Mouse (Mus musculus): ENCODE results near the gene Crhr1. TPM values are rescaled to one million over a fixed set of nuclear protein-coding genes. Genes with fewer than 3 reads are reported as not detected.

Crhr1 gene
- total and polyA plus RNA-seq, 3 experiments = not detected

DNA sequence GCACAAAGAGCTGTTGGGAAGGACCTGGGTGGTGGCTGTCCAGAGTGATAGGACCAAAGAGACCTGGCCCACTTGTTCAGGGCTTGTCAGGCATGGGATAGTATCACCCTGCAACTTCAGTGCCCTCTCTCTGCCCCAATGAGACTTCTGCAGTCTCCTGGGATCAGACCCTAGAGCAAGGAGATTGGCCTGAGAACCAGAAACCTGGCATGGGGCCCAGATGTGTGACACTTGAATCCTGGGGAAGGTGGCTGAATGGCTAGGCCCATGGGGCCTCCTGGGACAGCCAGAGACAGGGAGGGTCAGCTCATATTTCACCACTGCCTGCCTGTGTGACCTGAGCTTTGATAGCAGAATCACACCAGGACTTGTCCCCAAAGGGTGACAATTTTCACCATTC, 41.9 kb upstream of the Crhr1 start:
- Histone ChIP-seq H3K27ac (ENCODE audit: insufficient read depth, low read depth) (no peak overlapping the region), H3K79me2 (replicated peaks; ENCODE audit: control insufficient read depth, extremely low read depth, insufficient read depth, poor library complexity, severe bottlenecking) (no peaks in the 10 kb centered on the region), H3K9ac (ENCODE audit: insufficient read depth, low read depth) (no peak overlapping the region), H3K4me1 (ENCODE audit: control insufficient read depth in 1 of 2, insufficient read depth in 2 of 2) (peaks cover 0 to 20% of the 10 kb centered on the region in 2 experiments; a peak in 3 of 4 replicates), H3K9me3 (replicated peaks; ENCODE audit: low read length) (no peaks in the 10 kb centered on the region), H3K27me3 (replicated peaks) (no peaks in the 10 kb centered on the region), H3K4me2 (ENCODE audit: insufficient read depth, low read depth, poor library complexity, severe bottlenecking) (no peak overlapping the region), H3K4me3 (replicated peaks in 1 of 3; ENCODE audit: low read depth in 2 of 3, low read length in 2 of 3, poor library complexity in 1 of 3) (no peak overlapping the region), H3K36me3 (replicated peaks in 1 of 2; ENCODE audit: control insufficient read depth in 1 of 2, insufficient read depth in 1 of 2, low read length in 1 of 2) (no peaks in the 10 kb centered on the region)
- in situ Hi-C loops (cut with MboI; ENCODE audit: low pct_ligation_motif_present, low pct_unique_long_range_greater_than_20kb, low sequenced_read_pairs) = no loop called here
- DNase-seq (ENCODE audit: extremely low read depth) = no peak
- TF ChIP-seq MAX (IDR thresholded peaks at IDR 0.05; ENCODE audit: low read length) = no peak
- no peak for TF ChIP-seq MAZ (IDR thresholded peaks at IDR 0.05; ENCODE audit: low read depth, low read length)
- dilution Hi-C loops (cut with MboI; ENCODE audit: extremely low pct_ligation_motif_present, extremely low pct_unique_long_range_greater_than_20kb, low sequenced_read_pairs) = no loop called here

DNA sequence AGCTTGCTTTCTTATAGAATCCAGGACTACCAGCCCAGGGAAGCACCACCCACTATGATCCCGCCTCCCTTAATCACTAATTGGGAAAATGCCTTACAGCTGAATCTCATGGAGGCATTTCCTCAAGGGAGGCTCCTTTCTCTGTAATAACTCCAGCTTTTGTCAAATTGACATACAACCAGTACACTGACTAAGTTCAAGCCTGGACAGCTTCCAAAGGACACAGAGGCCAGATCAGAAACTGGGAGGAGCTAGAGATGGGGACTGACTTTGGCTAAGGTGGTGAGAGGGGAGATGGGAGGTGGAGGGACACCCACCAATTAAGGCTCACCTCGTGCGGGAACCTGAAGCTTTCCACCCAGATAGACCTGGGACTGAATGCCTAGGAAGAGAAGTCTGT, 37.5 kb upstream of the Crhr1 start:
- Histone ChIP-seq H3K36me3 (replicated peaks in 1 of 2; ENCODE audit: control insufficient read depth in 1 of 2, insufficient read depth in 1 of 2, low read length in 1 of 2) (no peaks in the 10 kb centered on the region), H3K9me3 (replicated peaks; ENCODE audit: low read length) (no peaks in the 10 kb centered on the region), H3K79me2 (replicated peaks; ENCODE audit: control insufficient read depth, extremely low read depth, insufficient read depth, poor library complexity, severe bottlenecking) (no peaks in the 10 kb centered on the region), H3K4me2 (ENCODE audit: insufficient read depth, low read depth, poor library complexity, severe bottlenecking) (no peak overlapping the region), H3K9ac (ENCODE audit: insufficient read depth, low read depth) (no peak overlapping the region), H3K27ac (ENCODE audit: insufficient read depth, low read depth) (no peak overlapping the region), H3K27me3 (replicated peaks) (no peaks in the 10 kb centered on the region), H3K4me1 (ENCODE audit: control insufficient read depth in 1 of 2, insufficient read depth in 2 of 2) (peaks cover 0 to 10% of the 10 kb centered on the region in 2 experiments; a peak in 2 of 4 replicates), H3K4me3 (replicated peaks in 1 of 3; ENCODE audit: low read depth in 2 of 3, low read length in 2 of 3, poor library complexity in 1 of 3) (no peak overlapping the region)
- no peak for DNase-seq (ENCODE audit: extremely low read depth)
- in situ Hi-C loops (cut with MboI; ENCODE audit: low pct_ligation_motif_present, low pct_unique_long_range_greater_than_20kb, low sequenced_read_pairs) = no loop called here
- TF ChIP-seq SMC3 (IDR thresholded peaks at IDR 0.05; ENCODE audit: low read depth, low read length) = no peak
- no peak for TF ChIP-seq CHD1 (IDR thresholded peaks at IDR 0.05; ENCODE audit: low read depth, low read length)
- TF ChIP-seq NRF1 (IDR thresholded peaks at IDR 0.05; ENCODE audit: low read depth, low read length) = no peak
- TF ChIP-seq MAFK (IDR thresholded peaks at IDR 0.05; ENCODE audit: insufficient replicate concordance, low read length) = no peak
- TF ChIP-seq MEF2A (IDR thresholded peaks at IDR 0.05; ENCODE audit: borderline replicate concordance, low read depth, low read length) = no peak
- no peak for TF ChIP-seq GABPA (IDR thresholded peaks at IDR 0.05; ENCODE audit: insufficient replicate concordance, low read depth, low read length)
- no peak for TF ChIP-seq IRF4 (IDR thresholded peaks at IDR 0.05; ENCODE audit: low read depth, low read length)
- TF ChIP-seq MXI1 (IDR thresholded peaks at IDR 0.05; ENCODE audit: low read depth, low read length) = no peak
- TF ChIP-seq USF2 (conservative IDR thresholded peaks at IDR 0.05; ENCODE audit: low read depth, low read length) = no peak
- TF ChIP-seq HCFC1 (IDR thresholded peaks at IDR 0.05; ENCODE audit: low read depth, low read length) = no peak
- no peak for TF ChIP-seq CHD2 (IDR thresholded peaks at IDR 0.05; ENCODE audit: low read length)
- no peak for TF ChIP-seq POLR2AphosphoS2 (IDR thresholded peaks at IDR 0.05; ENCODE audit: low read depth, low read length)
- no peak for TF ChIP-seq MAZ (IDR thresholded peaks at IDR 0.05; ENCODE audit: low read depth, low read length)
- dilution Hi-C loops (cut with MboI; ENCODE audit: extremely low pct_ligation_motif_present, extremely low pct_unique_long_range_greater_than_20kb, low sequenced_read_pairs) = no loop called here

DNA sequence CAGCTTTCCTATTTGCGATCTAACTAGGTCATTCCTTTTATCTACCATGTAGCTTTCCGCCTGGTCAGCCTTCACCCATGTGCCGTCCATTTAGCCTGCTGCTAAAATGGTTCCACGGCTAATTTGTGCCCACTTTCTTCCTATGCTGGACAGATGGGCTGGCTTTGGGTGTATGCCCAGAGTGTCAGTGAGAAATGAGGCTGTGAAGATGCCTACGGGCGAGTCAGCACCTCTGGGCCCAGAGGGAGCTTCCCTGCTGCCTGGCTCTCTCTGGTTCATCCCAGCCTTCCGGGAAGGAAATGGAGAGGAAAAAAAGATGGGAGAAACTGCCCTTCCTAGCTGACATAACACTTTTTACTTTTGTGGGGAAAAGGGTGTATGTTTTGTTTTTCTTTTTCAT, 36.1 kb upstream of the Crhr1 start:
- H3K27me3 ChIP-seq (replicated peaks) = no peaks in the 10 kb centered on the region
- H3K9ac ChIP-seq (ENCODE audit: insufficient read depth, low read depth) = no peak overlapping the region
- no peaks in the 10 kb centered on the region for H3K79me2 ChIP-seq (replicated peaks; ENCODE audit: control insufficient read depth, extremely low read depth, insufficient read depth, poor library complexity, severe bottlenecking)
- H3K9me3 ChIP-seq (replicated peaks; ENCODE audit: low read length) = no peaks in the 10 kb centered on the region
- no peak overlapping the region for H3K4me2 ChIP-seq (ENCODE audit: insufficient read depth, low read depth, poor library complexity, severe bottlenecking)
- peaks cover 4 to 18% of the 10 kb centered on the region in 2 experiments; a peak in 3 of 4 replicates for H3K4me1 ChIP-seq (ENCODE audit: control insufficient read depth in 1 of 2, insufficient read depth in 2 of 2)
- no peak for DNase-seq (ENCODE audit: extremely low read depth)
- no peak overlapping the region for H3K27ac ChIP-seq (ENCODE audit: insufficient read depth, low read depth)
- in situ Hi-C loops (cut with MboI; ENCODE audit: low pct_ligation_motif_present, low pct_unique_long_range_greater_than_20kb, low sequenced_read_pairs) (no loop called here), dilution Hi-C loops (cut with MboI; ENCODE audit: extremely low pct_ligation_motif_present, extremely low pct_unique_long_range_greater_than_20kb, low sequenced_read_pairs) (no loop called here)
- no peaks in the 10 kb centered on the region for H3K36me3 ChIP-seq (replicated peaks in 1 of 2; ENCODE audit: control insufficient read depth in 1 of 2, insufficient read depth in 1 of 2, low read length in 1 of 2)
- no peak overlapping the region for H3K4me3 ChIP-seq (replicated peaks in 1 of 3; ENCODE audit: low read depth in 2 of 3, low read length in 2 of 3, poor library complexity in 1 of 3)
- TF ChIP-seq POLR2AphosphoS2 (IDR thresholded peaks at IDR 0.05; ENCODE audit: low read depth, low read length) (no peak), IRF4 (IDR thresholded peaks at IDR 0.05; ENCODE audit: low read depth, low read length) (no peak), JUND (conservative IDR thresholded peaks at IDR 0.05; ENCODE audit: low read depth, low read length) (no peak), USF2 (conservative IDR thresholded peaks at IDR 0.05; ENCODE audit: low read depth, low read length) (no peak), E2F4 (IDR thresholded peaks at IDR 0.05; ENCODE audit: insufficient replicate concordance, low read depth, low read length) (no peak), RCOR1 (conservative IDR thresholded peaks at IDR 0.05; ENCODE audit: low read depth, low read length) (no peak), UBTF (IDR thresholded peaks at IDR 0.05; ENCODE audit: low read depth, low read length) (no peak), ZKSCAN1 (IDR thresholded peaks at IDR 0.05; ENCODE audit: borderline replicate concordance, low read depth, low read length) (no peak), POLR2A (IDR thresholded peaks at IDR 0.05; ENCODE audit: low read depth, low read length) (no peak), MXI1 (IDR thresholded peaks at IDR 0.05; ENCODE audit: low read depth, low read length) (no peak), BHLHE40 (IDR thresholded peaks at IDR 0.05; ENCODE audit: low read depth, low read length) (no peak), KAT2A (IDR thresholded peaks at IDR 0.05; ENCODE audit: insufficient replicate concordance, low read length) (no peak), USF1 (IDR thresholded peaks at IDR 0.05; ENCODE audit: low read depth, low read length) (no peak), NELFE (IDR thresholded peaks at IDR 0.05; ENCODE audit: low read depth, low read length) (no peak), CTCF (conservative IDR thresholded peaks at IDR 0.05 in 1 of 2, IDR thresholded peaks at IDR 0.05 in 1 of 2; ENCODE audit: low read depth in 2 of 2, low read length in 2 of 2) (no peak), MAFK (IDR thresholded peaks at IDR 0.05; ENCODE audit: insufficient replicate concordance, low read length) (no peak), ZMIZ1 (IDR thresholded peaks at IDR 0.05; ENCODE audit: low read depth, low read length) (no peak)
